Mouse (Mus musculus) kidney, postnatal 4 days (tissue): ENCODE measurements around the gene Rnf126.
"Not testable (repeated sequence)": the region's sequence is repeated elsewhere in the genome, so short reads cannot be mapped to it uniquely, and the experiment has no call there.

Source experiments
- DNase-seq, 2 experiments: peaks; one replicate each; pipeline ENCODE4 v3.0.0; 2021; ENCODE audit warnings: mixed read lengths in 2 of 2

Gene Rnf126

GRCm38 (mm10) chr10:79765228-79765745 lies 1.5 kb downstream of the Rnf126 start:
- no peak for DNase-seq

- no peak for DNase-seq
These were observed 2.5 kb downstream of the Rnf126 start for GRCm38 (mm10) chr10:79764234-79764633.

- no peak for DNase-seq
These were observed 3.9 kb downstream of the Rnf126 start for GRCm38 (mm10) chr10:79762875-79763274.

GRCm38 (mm10) chr10:79760603-79761143 lies 6.1 kb downstream of the Rnf126 start:
- DNase-seq: no peak

GRCm38 (mm10) chr10:79759675-79760074 lies 7.1 kb downstream of the Rnf126 start:
- DNase-seq: not testable (repeated sequence)

GRCm38 (mm10) chr10:79756660-79757059 lies 10.1 kb downstream of the Rnf126 start:
- DNase-seq: no peak

- DNase-seq: no peak
These were observed 10.9 kb downstream of the Rnf126 start for GRCm38 (mm10) chr10:79755854-79756253.

GRCm38 (mm10) chr10:79754856-79755516 lies 11.8 kb downstream of the Rnf126 start, which contains the start of gene Fgf22:
Fgf22 (plus strand) TSS chr10:79755076.
- peak; percentile 89 to 92 for DNase-seq

GRCm38 (mm10) chr10:79748496-79748895 lies 18.3 kb downstream of the Rnf126 start:
- DNase-seq: no peak

GRCm38 (mm10) chr10:79746774-79747151 lies 20.0 kb downstream of the Rnf126 start:
- no peak for DNase-seq

GRCm38 (mm10) chr10:79745898-79746773 lies 20.6 kb downstream of the Rnf126 start, which contains the start of gene Polrmt:
Polrmt (minus strand) TSS chr10:79746581.
- DNase-seq: peak; percentile 95 to 98

GRCm38 (mm10) chr10:79745411-79745810 lies 21.3 kb downstream of the Rnf126 start:
- no peak for DNase-seq

- DNase-seq: no peak
These were observed 22.9 kb downstream of the Rnf126 start for GRCm38 (mm10) chr10:79743650-79744365.

- no peak for DNase-seq
These were observed 23.6 kb downstream of the Rnf126 start for GRCm38 (mm10) chr10:79743161-79743560.

- DNase-seq: no peak
These were observed 25.9 kb downstream of the Rnf126 start for GRCm38 (mm10) chr10:79740863-79741262.

GRCm38 (mm10) chr10:79739234-79739633 lies 27.5 kb downstream of the Rnf126 start:
- no peak for DNase-seq

- no peak for DNase-seq
These were observed 28.5 kb downstream of the Rnf126 start for GRCm38 (mm10) chr10:79738259-79738658.

- DNase-seq: no peak
These were observed 30.0 kb downstream of the Rnf126 start for GRCm38 (mm10) chr10:79736706-79737105.

GRCm38 (mm10) chr10:79735361-79735760 lies 31.4 kb downstream of the Rnf126 start:
- DNase-seq: peak; percentile 38 to 61

GRCm38 (mm10) chr10:79733847-79734246 lies 32.9 kb downstream of the Rnf126 start:
- no peak for DNase-seq

- DNase-seq: peak; percentile 48 to 51
These were observed 34.3 kb downstream of the Rnf126 start for GRCm38 (mm10) chr10:79732500-79732899.

- no peak for DNase-seq
These were observed 37.3 kb downstream of the Rnf126 start for GRCm38 (mm10) chr10:79729357-79729965.
